Mouse (Mus musculus): ENCODE measurements at regions not wholly inside any gene's neighbourhood (a gene's known extent, or its start where the extent isn't known, plus 50 kb on each side); places are given as distances from the start of the nearest gene placed in this dataset.
A peak's percentile ranks its signal among the peaks of the same experiment; 100 is the strongest.

GRCm38 (mm10) chr10:111897361-111897760 is 75.1 kb upstream of the Krr1 start:
- DNase-seq, result no peak

- no peak for DNase-seq
Measured at GRCm38 (mm10) chr10:111900723-111901716, 71.4 kb upstream of the Krr1 start.

- DNase-seq, result no peak
Measured at GRCm38 (mm10) chr10:111903956-111904355, 68.5 kb upstream of the Krr1 start.

DNA sequence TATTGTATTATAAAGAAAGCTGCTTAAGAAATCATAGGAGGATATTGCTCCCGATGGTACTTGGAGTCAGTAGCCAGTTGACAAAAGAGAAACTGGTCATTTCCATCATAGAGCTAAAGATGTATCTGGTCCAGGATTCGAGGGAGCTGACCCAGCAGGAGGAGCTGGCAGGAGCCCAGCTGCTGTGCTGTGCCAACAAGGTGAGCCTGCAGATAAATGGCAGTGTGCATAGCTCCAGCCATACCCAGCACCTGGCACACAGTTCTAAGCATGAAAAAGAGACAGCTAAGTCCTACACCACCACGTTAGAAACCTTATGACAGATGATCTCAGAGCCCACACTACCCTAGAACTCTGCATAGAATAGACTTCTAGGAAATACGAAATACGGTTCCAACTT is 64.6 kb upstream of the Krr1 start:
- DNase-seq, result no peak

GRCm38 (mm10) chr10:111912561-111912960 is 59.9 kb upstream of the Krr1 start:
- peak; percentile 17 for DNase-seq

DNA sequence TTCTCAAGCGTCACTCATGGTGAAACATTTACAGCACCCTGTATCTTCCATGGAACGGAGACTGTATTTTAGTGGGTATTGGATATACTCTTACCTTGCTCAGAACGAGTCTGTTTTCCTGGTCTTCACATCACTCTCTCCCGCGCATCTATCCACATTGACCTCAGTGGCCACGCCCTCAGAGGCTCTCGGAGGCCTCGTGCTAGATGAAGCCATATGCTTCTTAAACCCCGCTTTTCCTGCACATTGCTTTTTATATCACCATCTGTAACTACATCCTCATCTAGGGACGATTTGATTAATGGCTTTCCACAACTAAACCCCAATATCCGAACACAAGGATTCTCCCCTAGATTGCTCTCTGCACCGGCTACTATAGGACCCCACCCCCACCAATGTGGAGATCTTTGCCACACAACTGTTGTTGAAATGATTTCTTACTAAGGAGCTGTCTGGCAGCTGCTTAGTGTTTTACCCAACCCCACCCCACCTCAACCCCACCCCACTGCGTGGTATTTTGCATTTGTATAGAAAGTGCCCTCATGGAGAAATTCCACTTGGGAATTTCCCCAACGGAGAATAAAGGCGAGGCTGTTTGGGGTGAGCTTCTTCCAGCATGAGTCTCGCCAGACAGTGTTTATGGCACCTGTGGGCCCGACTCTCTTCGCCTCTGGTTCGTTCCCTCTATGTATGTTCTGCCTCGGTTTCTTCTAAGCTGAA is 59.2 kb upstream of the Krr1 start:
- DNase-seq, result no peak

GRCm38 (mm10) chr10:111914231-111914630 is 58.2 kb upstream of the Krr1 start:
- DNase-seq, result no peak

- DNase-seq, result no peak
Measured at GRCm38 (mm10) chr10:111918071-111918507, 54.4 kb upstream of the Krr1 start.

- no peak for DNase-seq
Measured at GRCm38 (mm10) chr10:111919475-111919874, 53.0 kb upstream of the Krr1 start.

DNA sequence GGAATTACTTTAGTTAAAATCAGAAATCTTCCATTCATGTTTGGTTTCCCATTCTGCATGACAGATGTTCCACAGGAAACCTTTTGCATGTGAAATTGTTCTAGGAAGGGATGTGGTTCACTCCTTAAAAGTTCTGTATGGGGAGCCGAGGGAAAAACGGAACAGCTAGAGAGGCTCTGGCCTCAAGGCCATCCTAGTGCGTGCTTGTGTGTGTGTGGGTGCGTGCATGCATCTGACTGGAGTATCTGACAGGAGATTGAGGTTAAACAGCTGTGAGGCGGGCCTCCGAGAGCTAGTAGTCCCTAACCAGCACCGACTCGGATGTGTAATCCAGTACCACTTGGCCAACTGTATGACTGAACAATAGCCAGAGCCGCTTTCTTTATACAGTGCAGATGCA is 51.0 kb upstream of the Krr1 start:
- peak; percentile 50 for DNase-seq

Measured in lung, postnatal 36 days (tissue).